Mouse (Mus musculus) neural tube, embryonic 12.5 days (tissue): ENCODE measurements around the gene Parvb. TPM values are rescaled to one million over a fixed set of nuclear protein-coding genes. Genes with fewer than 3 reads are reported as not detected.

Experiments used
- ATAC-seq: fragments of 200-750 bp; cut with Nextera tagmentation; 2 replicates; pipeline ENCODE4 v1.8.0; 2017; ENCODE audit warnings: low read depth, mild to moderate bottlenecking, moderate TSS enrichment, moderate library complexity; ENCODE audit not compliant: low FRiP score
- H3K27ac ChIP-seq: fragments of 300-500 bp; sonication (generic); 2 replicates; pipeline ENCODE4 v1.5.1; 2016
- H3K27me3 ChIP-seq: fragments of 300-500 bp; sonication (generic); replicated peaks from 2 replicates; pipeline ENCODE4 v1.6.1; 2016; ENCODE audit warnings: mild to moderate bottlenecking
- H3K36me3 ChIP-seq: fragments of 300-500 bp; sonication (generic); 2 replicates; pipeline ENCODE4 v1.6.1; 2016; ENCODE audit warnings: mild to moderate bottlenecking
- H3K4me1 ChIP-seq: fragments of 300-500 bp; sonication (generic); 2 replicates; pipeline ENCODE4 v1.6.1; 2016
- H3K4me2 ChIP-seq: fragments of 300-500 bp; sonication (generic); replicated peaks from 2 replicates; pipeline ENCODE4 v1.6.1; 2016; ENCODE audit warnings: mild to moderate bottlenecking
- H3K4me3 ChIP-seq: fragments of 300-500 bp; sonication (generic); 2 replicates; pipeline ENCODE4 v1.5.1; 2016
- H3K9ac ChIP-seq: fragments of 300-500 bp; sonication (generic); 2 replicates; pipeline ENCODE4 v1.6.1; 2016; ENCODE audit warnings: mild to moderate bottlenecking
- H3K9me3 ChIP-seq: fragments of 300-500 bp; sonication (generic); 2 replicates; pipeline ENCODE4 v1.6.1; 2016; ENCODE audit warnings: mild to moderate bottlenecking
- WGBS: fragments of 180-500 bp; shearing (Covaris S2); methylation state at CpG from one replicate; pipeline ENCODE4 v1.1.7; 2016; 5-methylcytosine and 5-hydroxymethylcytosine counted together
- polyA plus RNA-seq: library from polyadenylated mRNA; unstranded; fragments of >200 nt; fragmentation: Nextera tagmentation; extraction: Ambion mirVana; gene quantifications from 2 replicates; pipeline ENCODE4 v1.2.1, GENCODE M21; 2016

Gene Parvb
- polyA plus RNA-seq, 1 experiment from 2014 or later = 6.4 TPM

GRCm38 (mm10) chr15:84265141-84265540, 33.3 kb downstream of the Parvb start:
- ATAC-seq = no peak
- 79% methylated on average over 11 of the region's 11 CpGs for WGBS
- Histone ChIP-seq H3K27ac (no peak overlapping the region), H3K9me3 (no peaks in the 10 kb centered on the region), H3K4me3 (no peak overlapping the region), H3K27me3 (no peaks in the 10 kb centered on the region), H3K9ac (no peak overlapping the region), H3K4me1 (peaks cover 4% of the 10 kb centered on the region; the same call in 1 of the 2 replicates), H3K4me2 (no peak overlapping the region), H3K36me3 (no peaks in the 10 kb centered on the region)

- Histone ChIP-seq H3K27me3 (no peaks in the 10 kb centered on the region), H3K4me1 (peaks cover 6% of the 10 kb centered on the region; the same call in 1 of the 2 replicates), H3K9me3 (no peaks in the 10 kb centered on the region), H3K4me3 (no peak overlapping the region), H3K27ac (no peak overlapping the region), H3K9ac (no peak overlapping the region), H3K4me2 (no peak overlapping the region), H3K36me3 (no peaks in the 10 kb centered on the region)
- WGBS = 84% methylated on average over 4 of the region's 4 CpGs
- no peak for ATAC-seq
These were observed 34.4 kb downstream of the Parvb start for GRCm38 (mm10) chr15:84266290-84266689.

GRCm38 (mm10) chr15:84267720-84268260, 35.9 kb downstream of the Parvb start:
- Histone ChIP-seq H3K27me3 (no peaks in the 10 kb centered on the region), H3K27ac (no peak overlapping the region), H3K4me1 (peaks cover 6% of the 10 kb centered on the region; the same call in 1 of the 2 replicates), H3K36me3 (no peaks in the 10 kb centered on the region), H3K9me3 (no peaks in the 10 kb centered on the region), H3K9ac (no peak overlapping the region), H3K4me2 (no peak overlapping the region), H3K4me3 (no peak overlapping the region)
- WGBS = 94% methylated on average over 11 of the region's 11 CpGs
- no peak for ATAC-seq

GRCm38 (mm10) chr15:84269107-84269633, 37.3 kb downstream of the Parvb start:
- H3K4me1 ChIP-seq = peaks cover 6% of the 10 kb centered on the region; the same call in 1 of the 2 replicates
- ATAC-seq = no peak
- 90% methylated on average over 10 of the region's 10 CpGs for WGBS
- no peaks in the 10 kb centered on the region for H3K27me3 ChIP-seq
- H3K4me2 ChIP-seq = no peak overlapping the region
- no peak overlapping the region for H3K9ac ChIP-seq
- H3K4me3 ChIP-seq = no peak overlapping the region
- H3K9me3 ChIP-seq = no peaks in the 10 kb centered on the region
- no peak overlapping the region for H3K27ac ChIP-seq
- no peaks in the 10 kb centered on the region for H3K36me3 ChIP-seq

- H3K36me3 ChIP-seq = no peaks in the 10 kb centered on the region
- H3K4me3 ChIP-seq = no peak overlapping the region
- WGBS = 75% methylated on average over 5 of the region's 5 CpGs
- no peak overlapping the region for H3K9ac ChIP-seq
- H3K4me2 ChIP-seq = no peak overlapping the region
- no peak for ATAC-seq
- H3K27ac ChIP-seq = no peak overlapping the region
- H3K9me3 ChIP-seq = no peaks in the 10 kb centered on the region
- peaks cover 6% of the 10 kb centered on the region; the same call in 1 of the 2 replicates for H3K4me1 ChIP-seq
- no peaks in the 10 kb centered on the region for H3K27me3 ChIP-seq
These were observed 38.2 kb downstream of the Parvb start for GRCm38 (mm10) chr15:84270032-84270431.

- Histone ChIP-seq H3K36me3 (no peaks in the 10 kb centered on the region), H3K9ac (no peak overlapping the region), H3K4me2 (no peak overlapping the region), H3K27me3 (no peaks in the 10 kb centered on the region), H3K4me3 (no peak overlapping the region), H3K27ac (no peak overlapping the region), H3K4me1 (peaks cover 6% of the 10 kb centered on the region; the same call in 1 of the 2 replicates), H3K9me3 (no peaks in the 10 kb centered on the region)
- WGBS = 74% methylated on average over 6 of the region's 6 CpGs
- ATAC-seq = no peak
These were observed 38.6 kb downstream of the Parvb start for GRCm38 (mm10) chr15:84270463-84270862.

GRCm38 (mm10) chr15:84276066-84276465, 44.2 kb downstream of the Parvb start:
- Histone ChIP-seq H3K27ac (no peak overlapping the region), H3K4me1 (no peaks in the 10 kb centered on the region), H3K4me3 (no peak overlapping the region), H3K9me3 (no peaks in the 10 kb centered on the region), H3K4me2 (no peak overlapping the region), H3K36me3 (no peaks in the 10 kb centered on the region), H3K27me3 (no peaks in the 10 kb centered on the region), H3K9ac (no peak overlapping the region)
- ATAC-seq = no peak
- WGBS = 91% methylated on average over 4 of the region's 4 CpGs

- Histone ChIP-seq H3K27me3 (no peaks in the 10 kb centered on the region), H3K4me2 (no peak overlapping the region), H3K4me1 (no peaks in the 10 kb centered on the region), H3K9me3 (no peaks in the 10 kb centered on the region), H3K27ac (no peak overlapping the region), H3K9ac (no peak overlapping the region), H3K36me3 (no peaks in the 10 kb centered on the region), H3K4me3 (no peak overlapping the region)
- 85% methylated on average over 7 of the region's 7 CpGs for WGBS
- no peak for ATAC-seq
These were observed 46.2 kb downstream of the Parvb start for GRCm38 (mm10) chr15:84278091-84278490.

GRCm38 (mm10) chr15:84278656-84279055, 46.8 kb downstream of the Parvb start:
- Histone ChIP-seq H3K27ac (no peak overlapping the region), H3K4me3 (no peak overlapping the region), H3K4me2 (no peak overlapping the region), H3K9me3 (no peaks in the 10 kb centered on the region), H3K9ac (no peak overlapping the region), H3K36me3 (no peaks in the 10 kb centered on the region), H3K27me3 (no peaks in the 10 kb centered on the region), H3K4me1 (no peaks in the 10 kb centered on the region)
- no peak for ATAC-seq
- 42% methylated on average over 7 of the region's 7 CpGs for WGBS

- H3K4me3 ChIP-seq = no peak overlapping the region
- no peaks in the 10 kb centered on the region for H3K9me3 ChIP-seq
- WGBS = 90% methylated on average over 8 of the region's 8 CpGs
- H3K9ac ChIP-seq = no peak overlapping the region
- ATAC-seq = no peak
- H3K27me3 ChIP-seq = no peaks in the 10 kb centered on the region
- no peaks in the 10 kb centered on the region for H3K36me3 ChIP-seq
- H3K4me2 ChIP-seq = no peak overlapping the region
- H3K4me1 ChIP-seq = peaks cover under 1% of the 10 kb centered on the region; the same call in 1 of the 2 replicates
- H3K27ac ChIP-seq = no peak overlapping the region
These were observed 48.5 kb downstream of the Parvb start for GRCm38 (mm10) chr15:84280309-84280708.

GRCm38 (mm10) chr15:84280712-84281347, 49.0 kb downstream of the Parvb start:
- Histone ChIP-seq H3K9ac (no peak overlapping the region), H3K9me3 (no peaks in the 10 kb centered on the region), H3K27ac (no peak overlapping the region), H3K27me3 (no peaks in the 10 kb centered on the region), H3K4me1 (peaks cover 3% of the 10 kb centered on the region; the same call in 1 of the 2 replicates), H3K36me3 (no peaks in the 10 kb centered on the region), H3K4me3 (no peak overlapping the region), H3K4me2 (no peak overlapping the region)
- ATAC-seq = no peak
- 90% methylated on average over 11 of the region's 11 CpGs for WGBS

GRCm38 (mm10) chr15:84282206-84283085, 50.6 kb downstream of the Parvb start:
- Histone ChIP-seq H3K9ac (no peak overlapping the region), H3K4me2 (no peak overlapping the region), H3K4me3 (no peak overlapping the region), H3K4me1 (peaks cover 3% of the 10 kb centered on the region; the same call in 1 of the 2 replicates), H3K27ac (no peak overlapping the region), H3K27me3 (no peaks in the 10 kb centered on the region), H3K36me3 (no peaks in the 10 kb centered on the region), H3K9me3 (no peaks in the 10 kb centered on the region)
- 76% methylated on average over 20 of the region's 20 CpGs for WGBS
- no peak for ATAC-seq
